Mouse (Mus musculus): ENCODE data around the gene Triobp.

- TF ChIP-seq CTCF (IDR thresholded peaks at IDR 0.05; ENCODE audit: insufficient read depth, low read length) (no peak), POLR2A (IDR thresholded peaks at IDR 0.05; ENCODE audit: borderline replicate concordance, extremely low read depth, low read depth, low read length) (no peak)
These were observed 8.1 kb downstream of the Triobp start for GRCm38 (mm10) chr15:78955663-78956062.
